Mouse (Mus musculus) ES-E14 (cell line): ENCODE measurements at regions not wholly inside any gene's neighbourhood (a gene's known extent, or its start where the extent isn't known, plus 50 kb on each side); places are given as distances from the start of the nearest gene placed in this dataset.
"Not testable (repeated sequence)": the region's sequence is repeated elsewhere in the genome, so short reads cannot be mapped to it uniquely, and the experiment has no call there.

Experiments
- DNase-seq: peaks from one replicate; pipeline ENCODE4 v3.0.0-alpha.2; 2013; ENCODE audit warnings: low read depth, low spot score
- H3K27ac ChIP-seq: 2 replicates; pipeline ENCODE4 v1.5.1; 2012; ENCODE audit warnings: low read depth, mild to moderate bottlenecking, low read length, moderate library complexity, mixed read lengths; ENCODE audit not compliant: poor library complexity, insufficient read depth, severe bottlenecking
- H3K36me3 ChIP-seq: 2 replicates; pipeline ENCODE4 v1.6.1; 2012; ENCODE audit warnings: mild to moderate bottlenecking, low read length, moderate library complexity, mixed read lengths; ENCODE audit not compliant: control insufficient read depth, poor library complexity, insufficient read depth, severe bottlenecking
- H3K4me1 ChIP-seq, 2 experiments: fragments of 150-350 bp in 1 of 2; sonication (generic) in 1 of 2; 2 replicates each; pipeline ENCODE4 v1.6.1; 2012; ENCODE audit warnings: low read length in 2 of 2, mild to moderate bottlenecking in 1 of 2, mixed read lengths in 1 of 2; ENCODE audit not compliant: control insufficient read depth in 2 of 2, insufficient read depth in 2 of 2, poor library complexity in 1 of 2
- H3K4me3 ChIP-seq, 2 experiments: fragments of 150-350 bp in 1 of 2; sonication (generic) in 1 of 2; 2 replicates each; pipeline ENCODE4 v1.5.1; 2012; ENCODE audit warnings: low read length in 2 of 2, low read depth in 1 of 2, mild to moderate bottlenecking in 1 of 2, mixed read lengths in 1 of 2; ENCODE audit not compliant: insufficient read depth in 1 of 2, poor library complexity in 1 of 2, severe bottlenecking in 1 of 2
- H3K9ac ChIP-seq: 2 replicates; pipeline ENCODE4 v1.6.1; 2012; ENCODE audit warnings: low read depth, mild to moderate bottlenecking, low read length, mixed read lengths; ENCODE audit not compliant: poor library complexity, insufficient read depth, severe bottlenecking
- H3K9me3 ChIP-seq: fragments of 150-350 bp; sonication (generic); 2 replicates; pipeline ENCODE4 v1.6.1; 2012; ENCODE audit warnings: low read depth, mild to moderate bottlenecking, low read length; ENCODE audit not compliant: control insufficient read depth, insufficient read depth
- CHD2 ChIP-seq: IDR thresholded peaks from 2 replicates; pipeline ENCODE4 v1.6.1; 2014; ENCODE audit warnings: mild to moderate bottlenecking, low read depth, low read length, inconsistent platforms
- HCFC1 ChIP-seq: IDR thresholded peaks from 2 replicates; pipeline ENCODE4 v1.6.1; 2012; ENCODE audit warnings: low read length, inconsistent platforms, borderline replicate concordance; ENCODE audit not compliant: insufficient read depth
- MAFK ChIP-seq: IDR thresholded peaks from 2 replicates; pipeline ENCODE4 v1.6.1; 2014; ENCODE audit warnings: mild to moderate bottlenecking, low read depth, low read length, inconsistent platforms; ENCODE audit not compliant: insufficient read depth
- ZC3H11A ChIP-seq: IDR thresholded peaks from 2 replicates; pipeline ENCODE4 v1.6.1; 2012; ENCODE audit warnings: low read depth, mild to moderate bottlenecking, inconsistent platforms, low read length, borderline replicate concordance
- ZNF384 ChIP-seq: IDR thresholded peaks from 2 replicates; pipeline ENCODE4 v1.6.1; 2012; ENCODE audit warnings: low read depth, low read length, inconsistent platforms
- in situ Hi-C, 2 experiments: fragments of 600-800 bp; cut with MboI; formaldehyde crosslinking; loops; one replicate each; pipeline ENCODE4 v1.15.1; 2025; ENCODE audit warnings: low sequenced_read_pairs in 2 of 2, inconsistent platforms in 1 of 2; ENCODE audit not compliant: unreplicated experiment in 2 of 2

GRCm38 (mm10) chr11:113164510-113164909, 382.5 kb downstream of the Sox9 start:
- Histone ChIP-seq H3K36me3 (no peaks in the 10 kb centered on the region), H3K4me3 (no peak overlapping the region), H3K4me1 (peaks cover 0 to 3% of the 10 kb centered on the region in 2 experiments; a peak in 1 of 4 replicates), H3K27ac (no peak overlapping the region), H3K9ac (no peak overlapping the region), H3K9me3 (no peaks in the 10 kb centered on the region)
- in situ Hi-C loops = loop anchor here (10.0 to 25.0 kb wide), 3 partner anchors 377 to 1630 kb away; partner anchors contain the start of gene Sox9 (in 2 of the 2)
- no peak for TF ChIP-seq HCFC1
- TF ChIP-seq CHD2 = no peak
- TF ChIP-seq ZNF384 = no peak
- TF ChIP-seq MAFK = no peak
- TF ChIP-seq ZC3H11A = no peak
- no peak for DNase-seq

- Histone ChIP-seq H3K4me3 (peak overlapping the region in 1 of 2 experiments; percentile 42; a peak in 1 of 4 replicates), H3K36me3 (no peaks in the 10 kb centered on the region), H3K4me1 (0 out of 4 replicates have a peak, but pooled peaks cover 0 to 3% of the 10 kb centered on the region in 2 experiments), H3K9me3 (no peaks in the 10 kb centered on the region), H3K9ac (no peak overlapping the region), H3K27ac (no peak overlapping the region)
- TF ChIP-seq MAFK (no peak), ZC3H11A (peak; percentile 98), HCFC1 (no peak)
- peak; percentile 51 for DNase-seq
- in situ Hi-C loops = loop anchor here (10.0 to 25.0 kb wide), 3 partner anchors 378 to 1630 kb away; partner anchors contain the start of gene Sox9 (in 2 of the 2)
Measured at GRCm38 (mm10) chr11:113165069-113165795, 383.2 kb downstream of the Sox9 start.

GRCm38 (mm10) chr11:113166517-113166916, 384.5 kb downstream of the Sox9 start:
- DNase-seq = no peak
- 0 out of 4 replicates have a peak, but pooled peaks cover 0 to 3% of the 10 kb centered on the region in 2 experiments for H3K4me1 ChIP-seq
- no peak overlapping the region for H3K4me3 ChIP-seq
- in situ Hi-C loops = loop anchor here (10.0 to 25.0 kb wide), 3 partner anchors 379 to 1632 kb away; partner anchors contain the start of gene Sox9 (in 2 of the 2)
- H3K9ac ChIP-seq = no peak overlapping the region
- TF ChIP-seq ZC3H11A (no peak), HCFC1 (no peak), ZNF384 (no peak), CHD2 (no peak), MAFK (no peak)
- no peak overlapping the region for H3K27ac ChIP-seq
- H3K36me3 ChIP-seq = no peaks in the 10 kb centered on the region
- H3K9me3 ChIP-seq = no peaks in the 10 kb centered on the region

- peak; percentile 47 for DNase-seq
- no peaks in the 10 kb centered on the region for H3K9me3 ChIP-seq
- H3K27ac ChIP-seq = no peak overlapping the region
- in situ Hi-C loops = loop anchor here (10.0 to 25.0 kb wide), 3 partner anchors 232 to 1635 kb away; partner anchors contain the start of gene Sox9 (in 2 of the 2)
- TF ChIP-seq ZC3H11A (peak; percentile 60; the same call in 1 of the 2 replicates), ZNF384 (no peak)
- no peaks in the 10 kb centered on the region for H3K4me1 ChIP-seq
- peak overlapping the region; percentile 31 to 44; a peak in 3 of 4 replicates for H3K4me3 ChIP-seq
- no peak overlapping the region; the same call in 1 of the 2 replicates for H3K9ac ChIP-seq
- H3K36me3 ChIP-seq = no peaks in the 10 kb centered on the region
Measured at GRCm38 (mm10) chr11:113172497-113173140, 390.6 kb downstream of the Sox9 start.

- not testable (repeated sequence) for DNase-seq, H3K9me3 ChIP-seq, H3K9ac ChIP-seq, H3K4me1 ChIP-seq, H3K36me3 ChIP-seq, H3K27ac ChIP-seq, H3K4me3 ChIP-seq
- in situ Hi-C loops = loop anchor here (10.0 to 25.0 kb wide), 3 partner anchors 231 to 1636 kb away; partner anchors contain the start of gene Sox9 (in 2 of the 2)
Measured at GRCm38 (mm10) chr11:113173317-113173716, 391.3 kb downstream of the Sox9 start.
